Mouse (Mus musculus) T-cell, adult 66 days (primary cell): ENCODE data around the gene Mtln. TPM values are rescaled to one million over a fixed set of nuclear protein-coding genes. Genes with fewer than 3 reads are reported as not detected.

ENCODE experiments used
- total RNA-seq, 2 experiments: library from RNA; stranded (reverse); gene quantifications; 3 replicates in 1 of 2; 4 replicates in 1 of 2; pipeline ENCODE4 v1.2.4; 2023

Mtln gene
- 10 to 100 TPM in 1 of 2 experiments, 1 to 10 TPM in 1; 9.7 to 13.7 TPM for total RNA-seq

GRCm38 (mm10) chr2:127791919-127792603 is at the start of gene Mtln:
Mtln (minus strand) TSS chr2:127792488.

GRCm38 (mm10) chr2:127838576-127838975 is 46.3 kb upstream of the Mtln start, which contains the start of gene Acoxl:
Acoxl (plus strand) TSS chr2:127838876.

GRCm38 (mm10) chr2:127831401-127832102 is 39.3 kb upstream of the Mtln start, which contains the start of gene Bub1:
Bub1 (minus strand) TSS chr2:127831865.

GRCm38 (mm10) chr2:127788440-127789116 is 3.7 kb downstream of the Mtln start, which contains the start of gene Nphp1:
Nphp1 (minus strand) TSS chr2:127788897.

Other genes starting within 250 kb of the Mtln start
- gene Zfp661, start 205.4 kb downstream of the Mtln start, total RNA-seq: 1 to 10 TPM; 5.9 to 6.1 TPM
- 100 to 1,000 TPM; 131 to 135 TPM for gene Mrps5, start 205.3 kb downstream of the Mtln start, total RNA-seq
- not detected for gene Mal, start 135.8 kb downstream of the Mtln start, total RNA-seq
- not detected for gene Mall, start 62.6 kb downstream of the Mtln start, total RNA-seq
- gene Nphp1, start 3.6 kb downstream of the Mtln start, total RNA-seq: 1 to 10 TPM in 1 of 2 experiments, not detected in 1; 1.7 TPM
- gene Bub1, start 39.4 kb upstream of the Mtln start, total RNA-seq: 1 to 10 TPM in 1 of 2 experiments, under 1 TPM in 1; 0.36 to 1.4 TPM
- 1 to 10 TPM; 3.3 to 3.5 TPM for gene Acoxl, start 46.4 kb upstream of the Mtln start, total RNA-seq